Mouse (Mus musculus): ENCODE measurements around the gene Sik1.

The Sik1 gene

DNA sequence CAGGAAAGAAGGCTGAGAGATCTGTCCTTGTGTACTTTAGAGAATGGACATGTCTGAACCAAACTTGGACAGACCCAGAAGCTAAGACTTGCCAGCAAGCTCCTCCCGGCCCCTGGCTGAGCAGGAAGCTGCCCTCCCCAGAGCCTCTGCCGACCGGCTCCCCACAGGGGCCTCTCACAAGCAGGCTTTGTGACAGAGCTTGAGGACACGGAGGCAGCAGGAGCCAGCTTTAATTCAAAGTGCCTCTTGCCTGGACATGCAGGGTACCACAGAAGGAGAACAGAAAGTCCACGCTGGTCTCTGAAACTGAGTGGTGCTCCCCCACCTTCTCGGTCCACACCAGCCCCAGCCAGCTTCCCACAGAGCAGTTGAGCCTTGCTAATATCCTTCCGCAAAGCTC is 21.9 kb downstream of the Sik1 start:
- DNase-seq (ENCODE audit: extremely low spot score, low spot score) = no peak

DNA sequence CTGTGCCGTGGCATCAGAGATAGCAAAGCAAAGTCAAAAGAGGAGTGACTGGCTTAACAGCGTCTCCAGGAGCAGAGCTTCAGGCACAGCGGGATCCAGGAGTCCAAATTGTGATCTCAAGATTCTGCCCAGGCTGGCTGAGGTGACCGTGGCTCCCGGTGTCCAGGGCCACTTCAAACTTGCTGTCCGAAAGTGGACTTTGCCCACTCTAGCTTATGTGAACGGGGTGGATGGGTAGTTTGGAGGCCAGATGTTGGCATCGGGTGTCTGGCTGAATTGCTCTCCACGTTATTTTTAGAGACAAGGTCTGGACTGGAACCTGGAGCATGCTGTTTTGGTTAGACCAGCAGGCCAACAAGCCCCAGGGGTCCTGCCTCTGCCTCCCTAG is 23.0 kb downstream of the Sik1 start:
- no peak for DNase-seq (ENCODE audit: extremely low spot score, low spot score)

GRCm38 (mm10) chr17:31831866-31832576 is 23.6 kb downstream of the Sik1 start:
- no peak for DNase-seq (ENCODE audit: extremely low spot score, low spot score)

- DNase-seq (ENCODE audit: extremely low spot score, low spot score) = no peak
Measured at GRCm38 (mm10) chr17:31831097-31831865, 24.3 kb downstream of the Sik1 start.

- DNase-seq (ENCODE audit: extremely low spot score, low spot score) = no peak
Measured at GRCm38 (mm10) chr17:31830506-31831075, 25.0 kb downstream of the Sik1 start.

DNA sequence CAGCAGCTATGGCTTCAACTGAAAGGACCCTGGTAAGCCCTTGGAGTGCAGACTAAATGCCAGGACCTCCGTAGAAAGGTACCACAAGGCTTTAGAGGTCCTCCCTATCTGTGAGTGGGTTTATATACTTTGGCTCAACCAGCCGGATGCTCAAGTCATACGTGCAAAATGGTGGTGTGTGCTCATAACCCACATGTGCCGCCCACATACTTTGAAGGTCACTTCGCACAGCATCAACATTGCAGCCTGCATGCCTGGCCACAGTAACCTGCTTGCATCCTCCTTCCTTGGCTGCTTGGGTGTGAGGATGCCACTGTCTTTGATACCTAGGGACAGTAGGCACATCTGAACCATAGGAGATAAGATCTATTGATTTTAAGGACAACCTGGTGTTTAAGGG is 26.7 kb downstream of the Sik1 start:
- no peak for DNase-seq (ENCODE audit: extremely low spot score, low spot score)

DNA sequence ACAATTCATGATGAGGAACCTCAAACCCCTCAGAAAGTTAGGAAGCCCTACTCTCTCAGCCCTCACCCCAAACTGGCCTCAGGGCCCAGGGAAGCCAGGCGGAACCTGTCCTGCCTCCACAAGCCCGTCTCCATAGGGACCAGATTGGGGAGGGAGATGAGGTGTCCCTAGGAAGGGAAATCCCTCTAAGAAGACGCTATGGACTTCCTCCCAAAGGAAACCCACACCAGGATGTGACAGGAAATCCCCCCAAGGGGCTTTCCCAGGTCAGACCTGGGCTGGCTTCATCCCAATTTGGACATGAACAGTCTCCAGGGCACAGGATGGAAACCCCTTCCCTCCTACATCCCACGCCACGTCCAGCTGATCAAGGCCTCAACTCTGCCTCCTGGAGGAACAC is 27.5 kb downstream of the Sik1 start:
- DNase-seq (ENCODE audit: extremely low spot score, low spot score) = no peak

DNA sequence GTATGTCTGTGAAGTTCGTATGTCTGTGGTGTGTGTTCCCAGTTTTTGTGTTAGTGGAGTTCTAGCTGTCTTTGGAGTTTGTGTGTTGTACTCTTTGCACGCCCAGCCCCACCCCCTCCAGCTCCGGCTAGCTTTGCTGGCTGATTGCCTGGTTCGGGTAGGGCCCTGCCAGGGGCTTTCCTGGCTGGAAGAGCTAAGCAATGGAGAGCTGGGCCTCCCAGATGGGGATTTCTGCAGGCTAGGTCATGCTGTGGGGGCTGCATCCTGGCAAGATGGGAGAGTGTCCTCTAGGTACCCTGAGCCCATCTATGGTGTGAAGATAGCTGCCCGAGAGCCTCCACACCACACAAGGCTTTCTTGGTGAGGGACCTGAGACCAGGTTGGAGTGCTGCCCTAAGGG is 28.4 kb downstream of the Sik1 start:
- no peak for DNase-seq (ENCODE audit: extremely low spot score, low spot score)

DNA sequence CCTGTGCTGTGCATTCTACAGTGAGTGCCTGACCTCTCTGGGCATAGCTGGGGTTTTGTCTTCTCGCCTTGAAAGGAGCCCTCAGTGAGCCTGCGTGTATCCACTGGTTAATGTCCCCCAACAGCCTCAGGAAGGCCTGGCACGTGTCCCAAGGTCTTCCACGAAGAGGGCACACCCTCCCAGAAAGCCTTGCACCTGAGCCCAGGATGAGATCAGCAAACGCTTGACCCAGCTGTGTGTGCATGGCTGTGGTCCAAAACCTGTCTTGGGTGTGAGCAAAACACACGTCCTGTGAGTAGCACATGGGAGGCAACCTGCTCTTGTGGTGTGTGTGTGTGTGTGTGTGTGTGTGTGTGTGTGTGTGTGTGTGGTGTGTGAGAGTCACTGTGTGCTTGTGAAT is 28.9 kb downstream of the Sik1 start:
- DNase-seq (ENCODE audit: extremely low spot score, low spot score) = no peak

GRCm38 (mm10) chr17:31825678-31826077 is 29.9 kb downstream of the Sik1 start:
- DNase-seq (ENCODE audit: extremely low spot score, low spot score) = no peak

- no peak for DNase-seq (ENCODE audit: extremely low spot score, low spot score)
Measured at GRCm38 (mm10) chr17:31824812-31825211, 30.8 kb downstream of the Sik1 start.

DNA sequence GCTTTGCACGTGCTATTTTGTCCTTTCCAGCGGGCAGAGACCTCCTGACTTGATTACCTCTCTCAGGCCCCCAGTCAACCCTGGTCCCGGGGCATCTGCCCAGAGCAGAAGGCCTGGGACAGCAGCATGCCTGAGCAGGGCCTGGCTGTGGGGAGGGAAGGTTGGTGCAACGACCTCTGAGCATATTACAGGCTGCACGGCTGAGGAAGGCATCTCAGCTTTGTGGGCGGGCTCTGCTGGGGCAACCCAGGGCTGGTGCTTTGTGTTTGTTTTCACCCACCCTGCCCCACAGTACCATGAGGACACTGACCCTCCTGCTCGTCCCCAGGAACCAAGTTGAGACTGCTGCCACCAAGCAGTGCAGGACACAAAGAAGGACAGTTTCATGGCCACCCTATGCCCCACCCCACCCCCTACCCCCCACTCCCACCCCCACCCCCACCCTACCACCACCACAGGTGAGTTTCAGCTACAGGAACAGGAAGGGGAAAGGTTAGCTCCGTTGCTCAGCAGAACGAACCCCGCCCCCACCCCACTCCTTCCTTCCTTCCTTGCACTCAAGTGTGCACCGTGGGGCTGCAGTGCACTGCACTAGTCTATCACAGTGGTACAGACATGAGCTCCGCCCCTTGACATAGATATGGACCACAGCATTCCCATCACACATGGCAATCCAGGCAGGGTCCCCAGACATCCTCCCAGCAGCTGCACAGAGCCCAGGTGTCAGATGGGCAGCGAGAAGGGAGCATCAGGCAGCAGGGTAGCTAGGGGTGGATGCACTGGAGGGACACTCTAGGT is 34.3 kb downstream of the Sik1 start:
- DNase-seq (ENCODE audit: extremely low spot score, low spot score) = no peak

DNA sequence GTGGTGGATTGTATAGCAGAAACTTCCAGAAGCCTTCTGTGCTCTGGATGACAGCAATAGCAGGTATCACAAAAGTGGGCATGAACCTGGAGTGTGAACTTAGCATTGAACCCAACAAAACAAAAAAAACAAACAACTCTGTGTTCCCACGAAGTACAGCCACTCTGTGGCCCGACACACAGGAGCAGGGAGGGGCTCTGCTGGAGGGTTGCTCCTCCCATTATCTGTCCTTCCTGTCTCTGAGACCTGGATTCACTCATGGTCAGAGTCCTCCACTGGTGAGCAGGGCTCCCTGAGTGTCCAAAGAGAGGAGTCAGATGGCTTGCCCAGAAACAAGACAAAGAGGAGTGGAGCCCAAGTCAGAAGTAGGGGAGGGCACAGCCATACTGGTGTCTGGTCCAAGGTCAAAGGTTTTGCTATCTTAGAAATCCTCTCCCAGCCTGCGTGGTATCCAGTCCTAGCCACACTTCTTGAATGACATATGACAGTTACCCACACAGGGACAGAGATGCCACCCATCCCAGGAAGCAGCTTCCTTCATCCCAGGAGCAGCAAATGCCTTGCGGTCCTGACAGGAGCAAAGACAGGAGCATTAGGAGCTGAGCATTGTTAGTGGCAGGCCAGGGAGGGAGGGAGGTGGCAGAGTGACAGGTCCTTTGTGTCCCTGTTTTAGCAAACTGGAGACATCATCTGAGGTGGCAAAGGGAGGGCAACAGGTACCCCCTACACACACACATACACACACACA is 35.3 kb downstream of the Sik1 start:
- no peak for DNase-seq (ENCODE audit: extremely low spot score, low spot score)

- no peak for DNase-seq (ENCODE audit: extremely low spot score, low spot score)
Measured at GRCm38 (mm10) chr17:31819372-31819771, 36.2 kb downstream of the Sik1 start.

GRCm38 (mm10) chr17:31817815-31818214 is 37.8 kb downstream of the Sik1 start:
- no peak for DNase-seq (ENCODE audit: extremely low spot score, low spot score)

GRCm38 (mm10) chr17:31817203-31817602 is 38.4 kb downstream of the Sik1 start:
- no peak for DNase-seq (ENCODE audit: extremely low spot score, low spot score)

DNA sequence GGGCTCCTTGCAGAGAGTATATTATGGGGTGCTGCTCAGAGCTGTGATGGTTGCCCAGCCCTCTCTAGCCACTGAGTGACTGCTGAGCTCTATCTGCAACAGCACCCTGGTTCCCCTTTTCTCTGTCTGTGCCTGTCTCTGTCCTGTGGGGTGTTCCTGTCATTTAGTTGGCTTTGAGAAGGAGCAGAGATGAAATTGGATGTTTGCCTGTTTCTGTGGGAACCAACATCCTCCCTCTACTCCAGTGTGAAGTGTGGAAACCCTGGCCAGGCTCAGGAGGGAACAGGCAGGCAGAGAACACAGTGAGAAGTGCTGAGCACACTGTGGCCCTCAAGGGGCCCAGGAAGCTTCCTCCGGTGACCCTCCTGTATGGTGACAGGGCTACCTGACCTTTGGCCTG is 40.8 kb downstream of the Sik1 start:
- DNase-seq (ENCODE audit: extremely low spot score, low spot score) = no peak

DNA sequence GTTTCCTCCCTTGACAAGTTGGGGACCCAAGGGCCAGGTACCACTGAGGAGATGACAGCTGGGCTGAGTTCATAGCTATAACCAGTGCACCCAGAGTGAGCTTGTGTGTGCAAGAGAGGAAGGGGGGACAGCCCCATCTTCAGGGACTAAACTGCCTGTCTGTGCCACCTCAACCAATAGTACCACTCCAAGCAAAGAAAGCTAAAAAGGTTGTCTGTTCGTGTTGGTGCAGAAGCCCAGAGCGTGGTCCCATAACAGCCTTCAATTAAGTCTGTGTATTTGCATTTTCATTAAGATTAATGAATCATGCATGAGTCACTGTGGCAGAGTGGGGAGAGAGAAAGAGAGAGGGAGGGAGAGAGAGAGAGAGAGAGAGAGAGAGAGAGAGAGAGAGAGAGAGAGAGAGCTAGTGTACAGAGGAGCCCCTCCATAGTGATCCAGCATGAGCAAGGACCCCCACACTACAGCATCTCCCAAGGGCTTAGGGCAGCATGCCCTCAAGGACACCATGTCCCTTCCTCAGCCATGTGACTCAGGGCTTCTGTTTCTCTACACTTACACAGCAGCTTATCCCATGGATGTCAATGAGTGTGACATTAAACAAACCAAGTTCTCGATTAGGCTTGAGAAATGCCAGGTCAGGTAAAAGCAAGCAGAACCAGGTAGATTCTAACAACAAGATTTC is 41.5 kb downstream of the Sik1 start:
- DNase-seq (ENCODE audit: extremely low spot score, low spot score) = no peak

DNA sequence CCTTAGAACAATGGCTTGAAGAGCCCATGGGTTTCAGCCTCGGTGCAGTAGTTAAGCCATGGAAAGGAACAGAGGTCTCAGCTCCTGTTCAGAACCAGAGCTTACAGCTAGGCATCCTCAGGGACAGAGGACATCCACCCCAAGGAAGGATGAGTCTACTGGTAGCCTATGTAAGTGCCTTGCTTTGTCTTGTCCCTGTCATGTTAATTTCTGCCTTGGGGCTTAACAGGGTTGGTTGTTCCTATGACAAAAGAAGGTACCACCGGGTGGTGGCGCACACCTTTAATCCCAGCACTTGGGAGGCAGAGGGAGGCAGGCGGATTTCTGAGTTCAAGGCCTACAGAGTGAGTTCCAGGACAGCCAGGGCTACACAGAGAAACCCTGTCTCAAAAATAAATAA is 44.3 kb downstream of the Sik1 start:
- no peak for DNase-seq (ENCODE audit: extremely low spot score, low spot score)

DNA sequence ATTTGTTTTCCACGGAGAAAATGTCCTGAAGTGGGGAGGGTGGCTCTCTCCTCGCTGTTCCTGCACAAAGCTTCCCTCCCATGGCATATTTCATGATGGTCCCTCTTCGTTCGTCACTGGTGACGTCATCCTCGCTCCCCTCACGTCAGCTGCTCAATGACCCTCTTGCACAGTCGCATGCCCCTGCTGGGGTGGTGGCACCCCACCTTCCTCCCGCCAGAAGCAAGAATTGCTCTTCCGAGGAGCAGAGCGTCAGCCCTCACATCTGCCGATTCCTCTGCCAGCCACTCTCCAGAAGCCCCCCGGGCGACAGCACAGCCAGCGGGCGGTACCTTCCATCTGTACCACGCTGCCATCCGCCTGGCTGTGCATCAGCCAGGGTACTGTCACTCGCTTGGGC is 45.7 kb downstream of the Sik1 start:
- no peak for DNase-seq (ENCODE audit: extremely low spot score, low spot score)

GRCm38 (mm10) chr17:31809136-31809535 is 46.5 kb downstream of the Sik1 start:
- DNase-seq (ENCODE audit: extremely low spot score, low spot score) = no peak

All from neural tube, embryonic 10.5 days (tissue).